Mouse (Mus musculus): ENCODE measurements around the gene Ccdc28a. TPM values are rescaled to one million over a fixed set of nuclear protein-coding genes. Genes with fewer than 3 reads are reported as not detected.
A peak's percentile ranks its signal among the peaks of the same experiment; 100 is the strongest.

Gene Ccdc28a
- 9.7 and 10.2 TPM in 2 replicates for polyA plus RNA-seq (2015; fragmentation: Nextera tagmentation; extraction: Ambion mirVana)

DNA sequence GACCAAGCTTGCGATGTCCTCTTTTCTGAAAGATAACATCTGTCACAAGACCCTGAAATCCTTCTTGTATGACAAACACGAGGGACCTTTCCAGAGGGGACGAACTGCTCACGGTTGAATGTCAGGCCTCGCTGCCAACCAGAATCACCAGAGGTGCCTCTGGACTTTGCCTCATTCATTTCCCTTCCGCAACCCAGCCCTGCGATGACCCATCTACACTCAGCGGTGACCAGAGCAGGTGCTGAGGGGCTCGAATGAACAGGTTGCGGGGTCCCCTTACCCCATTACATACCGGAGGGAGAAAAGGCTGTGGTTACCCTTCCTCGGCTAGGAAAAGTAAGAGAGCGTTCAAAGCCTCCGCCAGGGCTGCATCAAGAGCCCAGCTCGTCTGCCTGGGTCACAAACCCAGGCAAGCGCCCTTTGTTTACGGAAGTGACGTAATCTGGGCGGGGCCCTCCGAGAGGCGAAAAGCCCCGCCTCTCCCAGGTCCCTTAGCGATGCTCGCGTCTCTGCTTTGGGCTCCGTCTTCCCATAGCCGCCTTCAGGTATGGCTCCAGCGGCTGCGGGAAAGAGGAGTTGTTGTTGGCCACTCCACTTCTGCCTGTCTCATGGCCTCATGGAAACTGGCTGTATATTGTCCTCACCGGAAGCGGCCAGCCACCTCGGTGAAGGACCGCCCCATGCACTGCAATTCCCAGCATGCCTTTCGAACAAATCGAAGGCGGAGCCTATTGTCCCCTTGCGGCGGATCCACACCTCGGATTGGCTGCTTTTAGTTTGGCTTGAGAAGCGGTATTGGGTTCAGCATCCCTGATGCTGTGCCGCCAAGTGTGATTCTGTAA, at the start of gene Ccdc28a:
Gene Ccdc28a (minus strand): TSS at position 439 of the 842 bp plus-strand sequence.
- peak within 1 kb of the TSS; percentile 76 for H3K4me3 ChIP-seq
- H3K27ac ChIP-seq = peak within 1 kb of the TSS; percentile 64
- no peaks in the 10 kb centered on the region for H3K4me1 ChIP-seq
- peak; percentile 97 for ATAC-seq (ENCODE audit: borderline replicate concordance, extremely low read depth, low FRiP score, low TSS enrichment)
- no peaks in the 10 kb centered on the region for H3K36me3 ChIP-seq
- H3K27me3 ChIP-seq = no peaks in the 10 kb centered on the region
- no peaks in the 10 kb centered on the region for H3K9me3 ChIP-seq
- 1% methylated on average over 41 of the region's 41 CpGs for WGBS
- peak within 1 kb of the TSS; percentile 52 for H3K9ac ChIP-seq
- H3K4me2 ChIP-seq = peak within 1 kb of the TSS; percentile 77

DNA sequence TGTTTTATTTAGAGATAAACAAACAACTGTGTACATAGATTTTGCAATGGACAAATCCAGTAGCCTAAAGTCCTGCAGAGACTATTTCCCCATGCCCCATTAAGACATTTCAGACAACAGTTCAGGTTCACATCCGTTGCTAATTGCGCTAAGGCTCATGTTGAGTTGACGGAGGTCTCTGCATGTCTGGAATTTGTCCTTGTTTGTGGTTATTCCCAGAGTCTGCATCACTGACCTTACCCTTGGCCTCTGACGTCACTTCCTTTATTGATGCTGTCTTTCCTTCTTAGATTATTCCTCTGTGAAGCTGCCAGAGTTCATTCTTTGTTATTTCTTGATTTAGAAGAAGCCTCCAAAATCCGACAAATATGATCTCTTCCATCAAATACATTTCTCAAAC, 49.2 kb upstream of the Ccdc28a start:
- no peak for ATAC-seq (ENCODE audit: borderline replicate concordance, extremely low read depth, low FRiP score, low TSS enrichment)
- H3K9ac ChIP-seq = no peak overlapping the region
- no peaks in the 10 kb centered on the region for H3K9me3 ChIP-seq
- H3K4me3 ChIP-seq = no peak overlapping the region
- H3K27ac ChIP-seq = no peak overlapping the region
- H3K36me3 ChIP-seq = no peaks in the 10 kb centered on the region
- 79% methylated on average over 5 of the region's 5 CpGs for WGBS
- no peak overlapping the region for H3K4me2 ChIP-seq
- no peaks in the 10 kb centered on the region for H3K27me3 ChIP-seq
- no peaks in the 10 kb centered on the region for H3K4me1 ChIP-seq

GRCm38 (mm10) chr10:18276090-18276734, 41.4 kb upstream of the Ccdc28a start:
- Histone ChIP-seq H3K9ac (no peak overlapping the region), H3K27ac (no peak overlapping the region), H3K4me1 (no peaks in the 10 kb centered on the region), H3K36me3 (no peaks in the 10 kb centered on the region), H3K4me2 (no peak overlapping the region), H3K9me3 (no peaks in the 10 kb centered on the region), H3K4me3 (no peak overlapping the region), H3K27me3 (no peaks in the 10 kb centered on the region)
- ATAC-seq (ENCODE audit: borderline replicate concordance, extremely low read depth, low FRiP score, low TSS enrichment) = no peak
- WGBS = 72% methylated on average over 4 of the region's 4 CpGs

- H3K4me3 ChIP-seq = no peak overlapping the region
- H3K36me3 ChIP-seq = no peaks in the 10 kb centered on the region
- H3K9me3 ChIP-seq = no peaks in the 10 kb centered on the region
- H3K4me1 ChIP-seq = no peaks in the 10 kb centered on the region
- H3K4me2 ChIP-seq = no peak overlapping the region
- no peak overlapping the region for H3K27ac ChIP-seq
- no peaks in the 10 kb centered on the region for H3K27me3 ChIP-seq
- 56% methylated on average over 4 of the region's 4 CpGs for WGBS
- no peak overlapping the region for H3K9ac ChIP-seq
- no peak for ATAC-seq (ENCODE audit: borderline replicate concordance, extremely low read depth, low FRiP score, low TSS enrichment)
These were observed 16.5 kb upstream of the Ccdc28a start for GRCm38 (mm10) chr10:18251345-18251744.

GRCm38 (mm10) chr10:18243614-18244013, 8.8 kb upstream of the Ccdc28a start:
- Histone ChIP-seq H3K9me3 (no peaks in the 10 kb centered on the region), H3K4me1 (no peaks in the 10 kb centered on the region), H3K27me3 (no peaks in the 10 kb centered on the region), H3K4me2 (no peak overlapping the region), H3K4me3 (no peak overlapping the region), H3K27ac (no peak overlapping the region), H3K9ac (no peak overlapping the region), H3K36me3 (no peaks in the 10 kb centered on the region)
- no peak for ATAC-seq (ENCODE audit: borderline replicate concordance, extremely low read depth, low FRiP score, low TSS enrichment)
- WGBS = 51% methylated on average over 2 of the region's 2 CpGs

- H3K36me3 ChIP-seq = no peaks in the 10 kb centered on the region
- no peak overlapping the region for H3K4me2 ChIP-seq
- H3K4me1 ChIP-seq = no peaks in the 10 kb centered on the region
- H3K27me3 ChIP-seq = no peaks in the 10 kb centered on the region
- no peak overlapping the region for H3K9ac ChIP-seq
- no peak for ATAC-seq (ENCODE audit: borderline replicate concordance, extremely low read depth, low FRiP score, low TSS enrichment)
- no peak overlapping the region for H3K27ac ChIP-seq
- H3K9me3 ChIP-seq = no peaks in the 10 kb centered on the region
- H3K4me3 ChIP-seq = no peak overlapping the region
- 83% methylated on average over 7 of the region's 7 CpGs for WGBS
These were observed 2.4 kb upstream of the Ccdc28a start for GRCm38 (mm10) chr10:18237191-18237590.

DNA sequence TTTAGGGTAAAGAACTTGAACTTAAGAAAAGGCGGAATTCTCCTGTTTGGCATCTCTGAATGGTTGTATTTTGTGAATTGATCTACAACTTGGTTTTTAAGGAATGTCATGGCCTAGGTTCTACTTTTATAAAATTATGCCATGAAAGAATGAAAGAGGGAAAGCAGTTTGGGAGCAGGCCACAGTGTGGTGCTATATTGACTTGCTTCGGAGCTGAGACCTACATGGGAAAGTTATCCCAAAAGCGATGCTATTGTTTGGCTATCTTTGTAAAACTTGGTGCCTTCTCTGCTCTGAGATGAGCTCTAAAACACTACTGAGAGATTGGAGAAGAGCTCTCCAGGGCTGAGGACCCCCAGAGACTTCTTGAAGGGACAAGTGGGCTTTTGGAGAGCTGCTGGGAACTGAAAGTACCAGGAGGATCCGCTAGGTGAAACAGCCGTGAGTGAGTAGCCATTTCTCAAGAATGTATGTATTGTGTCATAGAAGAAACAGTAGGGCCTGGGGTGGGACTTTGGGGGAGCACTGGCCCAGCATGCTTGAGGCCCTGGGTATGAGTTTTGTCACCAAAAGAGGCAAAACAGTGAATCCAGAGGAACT, 1.6 kb upstream of the Ccdc28a start:
- Histone ChIP-seq H3K4me2 (no peak overlapping the region), H3K4me3 (no peak overlapping the region), H3K27ac (no peak overlapping the region), H3K4me1 (no peaks in the 10 kb centered on the region), H3K36me3 (no peaks in the 10 kb centered on the region), H3K9ac (no peak overlapping the region), H3K27me3 (no peaks in the 10 kb centered on the region), H3K9me3 (no peaks in the 10 kb centered on the region)
- ATAC-seq (ENCODE audit: borderline replicate concordance, extremely low read depth, low FRiP score, low TSS enrichment) = no peak
- WGBS = 78% methylated on average over 5 of the region's 5 CpGs

DNA sequence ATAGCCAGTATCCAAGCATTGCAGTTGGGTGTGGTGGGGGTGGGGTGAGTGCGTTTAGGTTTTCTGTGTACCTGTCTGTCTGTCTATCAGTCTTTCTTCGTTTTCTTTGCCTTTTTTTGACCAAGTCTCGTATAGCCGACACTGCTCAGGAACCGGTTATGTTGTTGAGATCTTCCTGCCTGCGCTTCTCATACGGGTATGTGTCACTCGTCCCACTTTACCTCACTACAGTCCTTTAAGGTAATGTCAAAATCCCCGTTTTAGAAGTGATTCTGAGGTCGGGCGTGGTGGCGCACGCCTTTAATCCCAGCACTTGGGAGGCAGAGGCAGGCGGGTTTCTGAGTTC, 577 bp upstream of the Ccdc28a start:
- Histone ChIP-seq H3K9ac (0 out of 2 replicates have a peak overlapping the region, but pooled peaks have one; percentile 52), H3K4me2 (peak overlapping the region; percentile 77), H3K27ac (no peak overlapping the region), H3K4me1 (no peaks in the 10 kb centered on the region), H3K9me3 (no peaks in the 10 kb centered on the region), H3K36me3 (no peaks in the 10 kb centered on the region), H3K4me3 (peak overlapping the region; percentile 76), H3K27me3 (no peaks in the 10 kb centered on the region)
- ATAC-seq (ENCODE audit: borderline replicate concordance, extremely low read depth, low FRiP score, low TSS enrichment) = peak; percentile 52; the same call in 1 of the 2 replicates
- 11% methylated on average over 14 of the region's 14 CpGs for WGBS

DNA sequence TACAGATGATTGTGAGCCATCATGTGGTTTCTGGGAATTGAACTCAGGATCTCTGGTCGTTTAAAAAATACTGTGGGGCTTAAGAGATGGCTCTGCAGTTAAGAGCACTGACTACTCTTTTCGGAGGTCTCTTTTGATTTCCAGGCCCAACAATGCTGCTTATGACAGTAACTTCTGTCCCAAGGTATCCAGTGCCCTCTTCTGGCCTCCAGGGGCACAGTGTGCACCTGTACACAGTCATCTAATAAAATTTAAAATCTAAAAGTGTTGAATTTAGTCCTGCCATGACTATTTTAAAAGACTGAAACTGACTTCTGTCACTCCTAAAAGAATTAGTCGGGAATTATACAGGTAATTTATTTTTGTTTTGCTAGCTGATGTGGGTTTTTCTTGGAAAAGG, 907 bp downstream of the Ccdc28a start:
- no peak for ATAC-seq (ENCODE audit: borderline replicate concordance, extremely low read depth, low FRiP score, low TSS enrichment)
- H3K27ac ChIP-seq = no peak overlapping the region
- H3K4me2 ChIP-seq = peak overlapping the region; percentile 77
- no peak overlapping the region for H3K4me3 ChIP-seq
- WGBS = 40% methylated on average over 3 of the region's 3 CpGs
- no peaks in the 10 kb centered on the region for H3K4me1 ChIP-seq
- no peaks in the 10 kb centered on the region for H3K36me3 ChIP-seq
- no peak overlapping the region for H3K9ac ChIP-seq
- no peaks in the 10 kb centered on the region for H3K9me3 ChIP-seq
- no peaks in the 10 kb centered on the region for H3K27me3 ChIP-seq

- no peak overlapping the region for H3K4me3 ChIP-seq
- no peaks in the 10 kb centered on the region for H3K36me3 ChIP-seq
- H3K27me3 ChIP-seq = no peaks in the 10 kb centered on the region
- no peak overlapping the region for H3K4me2 ChIP-seq
- WGBS = 83% methylated on average over 3 of the region's 3 CpGs
- H3K4me1 ChIP-seq = no peaks in the 10 kb centered on the region
- no peak overlapping the region for H3K9ac ChIP-seq
- ATAC-seq (ENCODE audit: borderline replicate concordance, extremely low read depth, low FRiP score, low TSS enrichment) = no peak
- H3K9me3 ChIP-seq = no peaks in the 10 kb centered on the region
- no peak overlapping the region for H3K27ac ChIP-seq
These were observed 10.4 kb downstream of the Ccdc28a start for GRCm38 (mm10) chr10:18224386-18224785.

DNA sequence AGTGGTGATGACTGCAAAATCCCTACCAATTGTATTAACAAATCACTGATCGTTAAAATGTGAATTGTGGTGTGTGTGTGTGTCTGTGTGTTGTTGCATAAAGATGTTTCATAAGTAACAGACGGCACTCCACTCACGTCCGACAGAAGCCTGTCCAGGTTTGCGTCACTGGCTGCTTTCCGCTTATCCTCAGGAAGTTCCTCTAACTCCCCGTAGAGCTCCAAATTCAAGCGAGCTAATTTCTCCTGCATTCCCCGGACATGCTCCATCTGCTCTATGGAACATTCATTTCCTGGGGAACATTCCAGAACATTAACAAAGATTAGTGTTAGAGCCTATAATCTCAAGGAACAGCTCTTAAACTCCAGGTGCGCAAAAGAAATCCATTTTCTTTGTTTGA, 15.4 kb downstream of the Ccdc28a start:
- no peaks in the 10 kb centered on the region for H3K36me3 ChIP-seq
- no peaks in the 10 kb centered on the region for H3K27me3 ChIP-seq
- no peak overlapping the region for H3K4me3 ChIP-seq
- H3K4me1 ChIP-seq = no peaks in the 10 kb centered on the region
- no peaks in the 10 kb centered on the region for H3K9me3 ChIP-seq
- ATAC-seq (ENCODE audit: borderline replicate concordance, extremely low read depth, low FRiP score, low TSS enrichment) = no peak
- no peak overlapping the region for H3K4me2 ChIP-seq
- H3K27ac ChIP-seq = no peak overlapping the region
- no peak overlapping the region for H3K9ac ChIP-seq
- WGBS = 83% methylated on average over 10 of the region's 10 CpGs

DNA sequence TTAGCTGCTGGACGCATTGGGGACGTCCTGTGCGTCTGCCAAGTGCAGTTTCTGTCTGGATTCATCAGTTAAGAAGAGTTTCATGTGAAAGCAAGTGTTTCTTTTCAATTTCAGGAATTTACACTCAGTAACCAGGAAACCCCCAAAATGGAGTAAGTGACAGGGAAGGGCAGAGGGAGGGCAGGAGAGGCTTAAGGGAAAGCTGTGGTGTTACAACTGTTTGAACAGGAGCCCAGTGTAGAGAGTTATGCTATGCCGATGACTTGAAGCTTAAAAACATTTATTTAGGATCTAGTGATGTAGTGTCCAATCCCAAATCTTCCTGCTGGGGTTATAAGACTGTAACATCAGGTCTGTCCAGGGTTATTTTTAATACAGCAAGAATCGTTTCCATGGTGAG, 20.7 kb downstream of the Ccdc28a start:
- H3K4me3 ChIP-seq = no peak overlapping the region
- no peaks in the 10 kb centered on the region for H3K36me3 ChIP-seq
- ATAC-seq (ENCODE audit: borderline replicate concordance, extremely low read depth, low FRiP score, low TSS enrichment) = no peak
- 66% methylated on average over 5 of the region's 5 CpGs for WGBS
- H3K4me2 ChIP-seq = no peak overlapping the region
- no peak overlapping the region for H3K9ac ChIP-seq
- H3K4me1 ChIP-seq = peaks cover 4% of the 10 kb centered on the region
- no peak overlapping the region for H3K27ac ChIP-seq
- H3K27me3 ChIP-seq = no peaks in the 10 kb centered on the region
- no peaks in the 10 kb centered on the region for H3K9me3 ChIP-seq
